Mouse (Mus musculus) gastrocnemius, postnatal 10 days (tissue): ENCODE results near the gene Tmco3. TPM values are rescaled to one million over a fixed set of nuclear protein-coding genes. Genes with fewer than 3 reads are reported as not detected.

ENCODE experiments used
- DNase-seq: peaks from one replicate; pipeline ENCODE4 v3.0.0; 2021; ENCODE audit warnings: mixed read lengths
- long read RNA-seq, 2 experiments: library from polyadenylated mRNA; stranded (forward); transcript quantifications; one replicate each; pipeline ENCODE4 v2.0.0; 2021
- total RNA-seq, 2 experiments: library from RNA; stranded (reverse); gene quantifications; 2 replicates each; pipeline ENCODE4 v1.2.3; 2021

The Tmco3 gene
- 10 to 100 TPM; 13.9 to 20.1 TPM for total RNA-seq
- long read RNA-seq, experiment 1, full-length matches to known transcripts = 12 of 39 reads
- long read RNA-seq, experiment 1, partial matches to known transcripts = 8 of 39 reads
- long read RNA-seq, experiment 1, other reads (novel, unspliced or antisense) = 19 of 39 reads
- long read RNA-seq, experiment 2, full-length matches to known transcripts = 10 of 29 reads
- long read RNA-seq, experiment 2, partial matches to known transcripts = 1 of 29 reads
- long read RNA-seq, experiment 2, other reads (novel, unspliced or antisense) = 18 of 29 reads

DNA sequence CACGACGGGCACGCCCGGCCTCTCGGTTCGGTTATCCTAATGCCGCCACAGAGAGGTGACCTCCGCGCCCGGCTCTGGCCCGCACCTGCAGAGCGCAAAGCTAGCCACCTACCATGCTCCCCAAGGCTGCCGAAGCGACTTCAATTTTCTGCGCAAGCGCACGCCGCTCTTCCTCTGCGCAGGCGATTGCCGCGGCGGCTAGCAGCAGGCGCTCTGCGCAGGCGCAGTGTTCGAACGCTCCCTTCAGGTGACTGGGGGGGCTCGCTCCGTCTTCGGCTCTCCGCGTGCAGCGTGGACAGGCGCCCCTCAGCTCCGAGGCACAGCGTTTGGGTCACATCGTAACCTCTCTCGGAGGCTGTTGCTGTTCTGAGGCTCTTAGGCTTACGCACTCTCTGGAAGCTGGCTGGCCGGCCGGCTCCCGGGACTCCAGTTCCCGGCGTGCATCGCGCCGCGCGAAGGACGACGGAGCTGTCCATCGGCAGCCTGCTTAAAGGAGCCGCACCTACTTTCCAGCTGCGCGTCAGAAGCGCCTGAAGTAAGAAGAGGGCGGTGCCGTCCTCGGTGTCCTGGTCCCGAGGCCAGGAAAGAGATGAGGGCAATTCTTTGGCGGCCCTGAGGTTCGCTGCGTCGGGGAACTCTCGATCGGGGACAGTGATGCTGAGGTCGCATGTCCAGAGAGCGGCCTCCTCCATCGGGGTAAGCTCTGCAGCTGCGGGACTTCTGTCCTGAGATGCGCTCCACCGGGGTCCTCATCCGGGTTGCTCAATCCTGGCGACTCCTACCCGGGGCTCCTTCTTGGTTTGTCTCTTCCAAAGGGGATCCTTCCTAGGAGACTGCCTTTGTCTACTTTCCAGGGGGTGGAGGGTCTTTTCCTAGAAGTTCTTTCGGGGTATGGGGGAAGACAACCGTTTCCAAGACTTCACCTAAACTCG is at the start of gene Tmco3, which contains the start of gene Dcun1d2:
Gene Tmco3 (plus strand): TSS at position 499 of the 932 bp plus-strand sequence.
Gene Dcun1d2 (minus strand): TSS at position 440 of the 932 bp plus-strand sequence.
- peak; percentile 98 for DNase-seq

GRCm38 (mm10) chr8:13240055-13240454 is 47.9 kb upstream of the Tmco3 start:
- DNase-seq = no peak

GRCm38 (mm10) chr8:13240691-13241090 is 47.3 kb upstream of the Tmco3 start:
- DNase-seq = no peak

- DNase-seq = no peak
These were observed 44.8 kb upstream of the Tmco3 start for GRCm38 (mm10) chr8:13242985-13243870.

- no peak for DNase-seq
These were observed 43.6 kb upstream of the Tmco3 start for GRCm38 (mm10) chr8:13244343-13244880.

DNA sequence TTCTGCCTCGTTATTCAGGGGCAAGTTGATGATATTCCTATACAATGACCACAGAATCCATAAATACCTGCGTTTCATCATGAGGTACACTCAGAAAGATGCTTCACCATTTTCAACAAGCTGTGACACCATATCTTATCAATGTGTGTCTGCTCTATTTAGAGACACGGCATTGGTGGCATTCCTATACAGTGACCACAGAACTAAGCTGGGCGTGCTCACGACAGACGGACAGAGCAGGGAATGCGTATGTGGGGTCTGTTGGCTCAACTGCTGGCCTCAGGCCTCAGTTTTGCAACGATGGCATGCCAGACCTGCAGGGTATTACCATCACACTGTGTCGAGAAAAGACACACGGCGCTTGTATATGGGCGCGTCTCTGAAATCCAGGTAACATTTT is 35.2 kb upstream of the Tmco3 start:
- DNase-seq = no peak

GRCm38 (mm10) chr8:13253413-13253812 is 34.6 kb upstream of the Tmco3 start:
- no peak for DNase-seq

DNA sequence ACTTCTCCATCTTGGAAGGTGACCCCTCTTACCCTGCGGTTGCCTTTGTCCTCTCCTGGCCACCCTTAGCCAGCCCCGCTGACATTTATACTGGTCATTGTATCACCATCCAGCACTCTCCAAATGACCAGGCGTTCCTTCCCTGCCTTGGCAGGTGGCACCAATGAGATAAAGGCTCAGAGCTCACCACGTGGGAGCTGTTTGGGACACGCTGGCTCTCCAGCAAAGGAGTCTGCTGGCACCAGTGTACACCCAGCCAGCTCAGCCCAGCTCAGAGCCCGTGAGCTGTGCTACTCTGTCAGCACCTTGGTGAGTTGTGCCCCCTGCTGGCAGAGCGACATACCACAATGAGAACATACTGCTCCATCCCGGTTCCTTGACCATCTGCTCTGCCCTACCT is 34.0 kb upstream of the Tmco3 start, which contains the start of gene Adprhl1:
Gene Adprhl1 (minus strand): TSS at position 144 of the 400 bp plus-strand sequence.
- peak; percentile 86 for DNase-seq

DNA sequence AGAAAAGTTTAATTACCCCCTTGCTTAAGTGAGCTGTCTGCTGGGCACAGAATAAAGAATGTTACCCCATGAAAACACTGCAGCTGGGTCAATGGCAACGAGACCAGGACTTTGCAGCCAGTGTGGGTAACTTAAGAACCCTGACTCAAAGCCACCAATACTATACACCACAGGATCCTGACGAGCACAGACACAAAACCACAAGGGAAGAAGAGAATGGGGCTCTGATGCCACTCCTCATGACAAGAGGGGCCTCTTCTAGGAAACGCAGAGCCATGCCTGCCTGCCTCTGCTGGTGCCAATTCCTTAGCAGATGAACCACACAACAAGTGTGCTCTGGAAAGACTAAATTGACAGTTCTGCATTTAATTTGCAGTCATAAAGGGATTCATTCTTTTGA is 24.6 kb upstream of the Tmco3 start:
- no peak for DNase-seq

DNA sequence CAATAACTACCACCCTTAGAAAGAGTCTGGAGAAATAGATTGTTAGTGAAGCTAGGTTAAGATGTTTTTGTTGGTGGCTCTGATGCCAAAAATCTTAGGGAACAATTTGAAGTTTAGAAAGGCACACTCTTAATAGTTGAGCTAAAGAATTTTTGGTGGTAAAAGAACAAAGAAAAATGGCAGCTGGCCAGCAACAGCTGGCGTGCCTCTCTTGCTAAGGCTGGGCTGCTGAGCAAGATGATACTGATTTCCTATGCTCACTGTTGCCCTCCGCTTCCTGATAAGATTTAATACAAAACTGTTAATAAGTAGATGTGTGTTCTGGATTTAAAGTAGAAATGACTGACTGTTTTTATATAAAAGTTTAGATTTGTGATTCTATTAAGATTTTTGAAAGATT is 20.4 kb upstream of the Tmco3 start:
- DNase-seq = no peak

DNA sequence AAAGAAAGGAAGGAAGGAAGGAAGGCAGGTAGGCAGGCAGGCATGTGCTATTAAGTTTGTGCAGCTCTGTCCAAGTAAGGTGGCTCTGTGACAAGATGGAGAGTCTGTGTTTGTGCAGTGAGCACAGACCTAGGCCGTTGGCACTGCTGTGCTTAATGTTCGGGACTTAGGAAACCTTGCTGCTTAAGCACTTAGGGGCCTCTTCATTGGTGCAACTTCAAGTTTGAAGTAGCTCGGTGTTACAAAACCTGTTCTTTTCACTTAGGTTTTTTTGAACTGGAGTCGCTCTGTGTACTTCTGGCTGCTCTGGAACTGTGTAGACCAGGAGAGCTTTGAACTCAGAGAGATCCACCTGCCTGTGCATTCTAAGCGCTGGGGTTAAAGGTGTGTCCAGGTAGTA is 15.2 kb upstream of the Tmco3 start:
- no peak for DNase-seq

GRCm38 (mm10) chr8:13276941-13277447 is 11.0 kb upstream of the Tmco3 start:
- DNase-seq = no peak

DNA sequence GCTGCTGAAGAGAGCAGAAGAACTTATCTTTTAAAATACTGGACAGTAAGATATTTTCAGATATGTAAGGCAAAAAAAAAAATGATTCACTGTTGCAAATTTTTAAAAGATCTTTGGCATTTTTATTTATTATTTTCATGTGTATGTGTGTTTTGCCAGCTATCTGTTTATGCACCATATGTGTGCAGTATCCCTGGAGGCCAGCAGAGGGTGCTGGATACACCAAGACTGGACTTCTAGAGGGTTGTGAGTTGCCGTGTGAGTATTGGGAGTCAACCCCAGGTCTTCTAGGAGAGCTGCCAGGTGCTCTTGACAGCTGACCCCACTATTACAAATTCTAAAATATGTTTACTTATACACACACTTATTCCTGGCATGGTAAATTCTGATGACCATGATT is 4.8 kb upstream of the Tmco3 start:
- no peak for DNase-seq

- peak; percentile 82 for DNase-seq
These were observed 692 bp upstream of the Tmco3 start for GRCm38 (mm10) chr8:13287304-13287691.

GRCm38 (mm10) chr8:13288646-13289045 is 656 bp downstream of the Tmco3 start:
- DNase-seq = no peak

- peak; percentile 74 for DNase-seq
These were observed 4.4 kb downstream of the Tmco3 start for GRCm38 (mm10) chr8:13292364-13292763.

GRCm38 (mm10) chr8:13293677-13294470 is 5.9 kb downstream of the Tmco3 start:
- DNase-seq = no peak

DNA sequence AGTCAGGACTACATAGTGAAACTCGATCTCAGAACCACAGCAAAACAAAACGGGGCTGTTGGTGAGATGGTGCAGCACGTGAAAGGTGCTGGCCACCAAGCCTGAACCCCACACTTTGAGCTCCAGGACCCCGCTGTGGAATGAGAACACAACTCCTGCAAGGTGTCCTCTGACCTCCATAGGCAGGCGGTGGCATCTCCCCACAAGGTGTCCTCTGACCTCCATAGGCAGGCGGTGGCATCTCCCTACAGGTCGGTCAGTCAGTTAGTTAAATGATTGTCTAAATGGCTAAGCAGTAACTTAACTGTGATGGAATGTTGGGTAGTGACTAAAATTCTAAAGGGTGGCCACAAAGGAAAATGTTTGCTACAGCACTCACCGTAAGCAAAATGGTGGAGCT is 11.6 kb downstream of the Tmco3 start:
- no peak for DNase-seq

GRCm38 (mm10) chr8:13301036-13301435 is 13.0 kb downstream of the Tmco3 start:
- DNase-seq = no peak

DNA sequence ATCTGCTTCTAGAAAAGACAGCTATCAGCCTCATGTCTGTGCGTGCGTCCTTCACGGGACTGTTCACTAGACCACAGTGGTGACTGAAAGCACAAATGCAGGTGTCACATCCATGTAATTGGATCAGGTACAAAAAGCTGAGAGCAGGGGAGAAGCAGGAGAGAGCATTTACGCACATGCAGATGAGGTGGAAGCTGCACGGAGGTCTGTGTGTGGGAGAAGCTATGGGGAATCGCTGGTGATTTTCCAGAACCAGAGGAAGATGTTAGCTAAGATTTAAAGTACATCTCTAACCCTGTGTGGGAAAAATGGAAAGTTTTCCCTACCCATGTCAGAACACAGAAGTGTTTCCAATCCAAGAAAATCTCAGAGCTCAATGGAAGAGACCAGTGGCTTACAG is 17.5 kb downstream of the Tmco3 start:
- no peak for DNase-seq

DNA sequence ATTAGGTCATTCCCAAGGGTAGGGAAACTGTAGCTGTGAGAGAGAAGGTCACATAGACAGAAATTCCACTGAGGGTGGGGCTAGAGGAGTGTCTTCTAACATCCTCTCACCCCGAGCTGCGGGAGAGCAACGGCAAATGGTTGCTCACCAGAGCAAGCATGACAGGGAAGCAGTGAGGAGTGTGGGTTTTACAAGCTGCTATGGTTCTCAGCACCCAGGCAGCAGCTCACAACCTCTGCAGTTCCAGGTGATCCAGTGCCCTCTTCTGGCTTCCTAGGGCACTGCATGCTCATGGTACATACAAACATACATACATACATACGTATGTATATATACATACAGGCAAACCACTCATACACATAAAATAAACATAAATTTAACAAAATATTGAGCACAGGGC is 17.9 kb downstream of the Tmco3 start:
- no peak for DNase-seq
